Mouse (Mus musculus) retina, postnatal 7 days (tissue): ENCODE data around the gene Rbm12.

Source experiments
- DNase-seq: peaks from one replicate; pipeline ENCODE4 v3.0.0-alpha.2; 2012; ENCODE audit warnings: low read depth, low spot score

Gene Rbm12

GRCm38 (mm10) chr2:156079674-156080073, 32.1 kb downstream of the Rbm12 start:
- no peak for DNase-seq

GRCm38 (mm10) chr2:156079183-156079560, 32.6 kb downstream of the Rbm12 start:
- no peak for DNase-seq

GRCm38 (mm10) chr2:156078421-156079182, 33.2 kb downstream of the Rbm12 start:
- no peak for DNase-seq

- DNase-seq, result no peak
Measured at GRCm38 (mm10) chr2:156077461-156077860, 34.3 kb downstream of the Rbm12 start.

- no peak for DNase-seq
Measured at GRCm38 (mm10) chr2:156073725-156074124, 38.1 kb downstream of the Rbm12 start.

GRCm38 (mm10) chr2:156071236-156071635, 40.5 kb downstream of the Rbm12 start:
- DNase-seq, result no peak

GRCm38 (mm10) chr2:156067916-156068315, 43.9 kb downstream of the Rbm12 start:
- DNase-seq, result no peak

GRCm38 (mm10) chr2:156066126-156066525, 45.7 kb downstream of the Rbm12 start:
- DNase-seq, result no peak

GRCm38 (mm10) chr2:156065099-156066041, 46.4 kb downstream of the Rbm12 start, which contains the start of gene Spag4:
Spag4 (plus strand) TSS chr2:156065175.
- peak; percentile 48 for DNase-seq

GRCm38 (mm10) chr2:156052816-156053215, 59.0 kb downstream of the Rbm12 start, which contains the start of gene Fer1l4:
Fer1l4 (minus strand) TSS chr2:156052947.
- no peak for DNase-seq

- no peak for DNase-seq
Measured at GRCm38 (mm10) chr2:156047929-156048328, 63.8 kb downstream of the Rbm12 start.

- no peak for DNase-seq
Measured at GRCm38 (mm10) chr2:156042903-156043302, 68.9 kb downstream of the Rbm12 start.
